Mouse (Mus musculus) neural tube, embryonic 12.5 days (tissue): Measurements from ENCODE around the gene Epb41l2. TPM values are rescaled to one million over a fixed set of nuclear protein-coding genes. Genes with fewer than 3 reads are reported as not detected.

Source experiments
- ATAC-seq: fragments of 200-750 bp; cut with Nextera tagmentation; 2 replicates; pipeline ENCODE4 v1.8.0; 2017; ENCODE audit warnings: low read depth, mild to moderate bottlenecking, moderate TSS enrichment, moderate library complexity; ENCODE audit not compliant: low FRiP score
- H3K27ac ChIP-seq: fragments of 300-500 bp; sonication (generic); 2 replicates; pipeline ENCODE4 v1.5.1; 2016
- H3K27me3 ChIP-seq: fragments of 300-500 bp; sonication (generic); replicated peaks from 2 replicates; pipeline ENCODE4 v1.6.1; 2016; ENCODE audit warnings: mild to moderate bottlenecking
- H3K36me3 ChIP-seq: fragments of 300-500 bp; sonication (generic); 2 replicates; pipeline ENCODE4 v1.6.1; 2016; ENCODE audit warnings: mild to moderate bottlenecking
- H3K4me1 ChIP-seq: fragments of 300-500 bp; sonication (generic); 2 replicates; pipeline ENCODE4 v1.6.1; 2016
- H3K4me2 ChIP-seq: fragments of 300-500 bp; sonication (generic); replicated peaks from 2 replicates; pipeline ENCODE4 v1.6.1; 2016; ENCODE audit warnings: mild to moderate bottlenecking
- H3K4me3 ChIP-seq: fragments of 300-500 bp; sonication (generic); 2 replicates; pipeline ENCODE4 v1.5.1; 2016
- H3K9ac ChIP-seq: fragments of 300-500 bp; sonication (generic); 2 replicates; pipeline ENCODE4 v1.6.1; 2016; ENCODE audit warnings: mild to moderate bottlenecking
- H3K9me3 ChIP-seq: fragments of 300-500 bp; sonication (generic); 2 replicates; pipeline ENCODE4 v1.6.1; 2016; ENCODE audit warnings: mild to moderate bottlenecking
- WGBS: fragments of 180-500 bp; shearing (Covaris S2); methylation state at CpG from one replicate; pipeline ENCODE4 v1.1.7; 2016; 5-methylcytosine and 5-hydroxymethylcytosine counted together
- polyA plus RNA-seq: library from polyadenylated mRNA; unstranded; fragments of >200 nt; fragmentation: Nextera tagmentation; extraction: Ambion mirVana; gene quantifications from 2 replicates; pipeline ENCODE4 v1.2.1, GENCODE M21; 2016

Epb41l2 gene
- polyA plus RNA-seq, 1 experiment from 2014 or later, result 40.2 TPM

- Histone ChIP-seq H3K4me1 (no peaks in the 10 kb centered on the region), H3K9ac (no peak overlapping the region), H3K27ac (no peak overlapping the region), H3K36me3 (no peaks in the 10 kb centered on the region), H3K4me2 (no peak overlapping the region), H3K27me3 (no peaks in the 10 kb centered on the region), H3K4me3 (no peak overlapping the region), H3K9me3 (no peaks in the 10 kb centered on the region)
- no peak for ATAC-seq
- 89% methylated on average over 8 of the region's 8 CpGs for WGBS
Measured at GRCm38 (mm10) chr10:25405551-25405950, 46.0 kb downstream of the Epb41l2 start.

GRCm38 (mm10) chr10:25406695-25407094 lies 47.1 kb downstream of the Epb41l2 start:
- Histone ChIP-seq H3K27ac (no peak overlapping the region), H3K4me2 (no peak overlapping the region), H3K9ac (no peak overlapping the region), H3K4me3 (no peak overlapping the region), H3K36me3 (no peaks in the 10 kb centered on the region), H3K27me3 (no peaks in the 10 kb centered on the region), H3K9me3 (no peaks in the 10 kb centered on the region), H3K4me1 (no peaks in the 10 kb centered on the region)
- no peak for ATAC-seq
- whole genome bisulfite sequencing, result 79% methylated on average over 5 of the region's 5 CpGs

- no peak overlapping the region for H3K27ac ChIP-seq
- H3K36me3 ChIP-seq, result no peaks in the 10 kb centered on the region
- H3K9ac ChIP-seq, result no peak overlapping the region
- H3K4me3 ChIP-seq, result no peak overlapping the region
- H3K27me3 ChIP-seq, result no peaks in the 10 kb centered on the region
- H3K4me1 ChIP-seq, result no peaks in the 10 kb centered on the region
- H3K9me3 ChIP-seq, result no peaks in the 10 kb centered on the region
- 86% methylated on average over 14 of the region's 14 CpGs for WGBS
- H3K4me2 ChIP-seq, result no peak overlapping the region
- ATAC-seq, result no peak
Measured at GRCm38 (mm10) chr10:25408136-25408650, 48.6 kb downstream of the Epb41l2 start.

GRCm38 (mm10) chr10:25411836-25412373 lies 52.3 kb downstream of the Epb41l2 start:
- Histone ChIP-seq H3K9me3 (no peaks in the 10 kb centered on the region), H3K9ac (no peak overlapping the region), H3K4me2 (no peak overlapping the region), H3K36me3 (no peaks in the 10 kb centered on the region), H3K4me3 (no peak overlapping the region), H3K27ac (no peak overlapping the region), H3K4me1 (no peaks in the 10 kb centered on the region), H3K27me3 (no peaks in the 10 kb centered on the region)
- no peak for ATAC-seq
- WGBS, result 75% methylated on average over 6 of the region's 6 CpGs

DNA sequence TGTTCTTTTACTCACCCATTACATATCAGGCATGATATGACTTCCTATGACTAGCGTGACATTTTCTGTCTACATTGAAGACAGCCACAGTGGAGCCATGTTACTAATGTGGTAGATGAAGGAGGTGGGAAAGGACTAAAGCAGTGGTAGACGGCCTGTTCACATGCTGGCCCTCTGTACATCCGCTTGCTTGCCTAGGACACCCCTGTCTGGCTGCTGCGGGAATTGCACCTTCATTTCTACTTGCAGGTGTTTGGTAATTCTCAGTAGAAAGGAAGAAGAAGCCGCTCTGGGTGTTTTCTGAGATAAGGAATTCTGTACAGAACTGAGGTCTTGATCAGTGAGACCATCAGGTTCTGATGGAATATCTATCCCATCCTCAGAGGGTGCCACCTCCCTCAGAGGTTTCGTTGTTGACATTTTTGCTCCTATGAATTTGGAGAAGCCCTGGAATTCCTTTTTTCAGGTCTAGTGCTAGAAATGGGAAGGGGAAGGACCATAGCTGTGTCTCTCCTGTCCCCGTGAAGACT lies 55.7 kb downstream of the Epb41l2 start:
- no peak overlapping the region for H3K4me2 ChIP-seq
- WGBS, result 85% methylated on average over 7 of the region's 7 CpGs
- no peaks in the 10 kb centered on the region for H3K36me3 ChIP-seq
- H3K27me3 ChIP-seq, result no peaks in the 10 kb centered on the region
- ATAC-seq, result no peak
- no peak overlapping the region for H3K4me3 ChIP-seq
- H3K27ac ChIP-seq, result no peak overlapping the region
- H3K9ac ChIP-seq, result no peak overlapping the region
- no peaks in the 10 kb centered on the region for H3K4me1 ChIP-seq
- H3K9me3 ChIP-seq, result no peaks in the 10 kb centered on the region

DNA sequence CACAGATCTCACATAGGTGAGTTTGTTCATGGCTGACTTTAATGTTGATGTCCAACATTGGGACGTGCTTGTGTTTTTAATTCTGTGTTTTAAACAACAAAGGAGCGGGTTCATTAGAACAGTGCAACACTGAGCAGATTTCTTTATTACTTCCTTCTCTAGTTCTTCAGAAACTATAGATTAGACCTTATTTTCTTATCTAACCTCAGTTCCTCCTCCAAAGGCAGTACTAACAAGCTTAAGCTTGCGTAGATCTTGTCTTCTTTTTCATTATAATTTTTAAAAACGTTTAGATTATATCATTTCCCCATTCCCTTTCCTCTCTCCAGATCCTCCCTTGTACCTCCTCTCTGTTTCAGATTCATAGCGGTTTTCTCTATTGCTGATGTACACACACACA lies 57.1 kb downstream of the Epb41l2 start:
- no peaks in the 10 kb centered on the region for H3K36me3 ChIP-seq
- no peaks in the 10 kb centered on the region for H3K27me3 ChIP-seq
- ATAC-seq, result no peak
- H3K4me3 ChIP-seq, result no peak overlapping the region
- no peak overlapping the region for H3K4me2 ChIP-seq
- H3K27ac ChIP-seq, result no peak overlapping the region
- no peaks in the 10 kb centered on the region for H3K4me1 ChIP-seq
- WGBS, result 90% methylated on average over 5 of the region's 5 CpGs
- H3K9ac ChIP-seq, result no peak overlapping the region
- no peaks in the 10 kb centered on the region for H3K9me3 ChIP-seq

DNA sequence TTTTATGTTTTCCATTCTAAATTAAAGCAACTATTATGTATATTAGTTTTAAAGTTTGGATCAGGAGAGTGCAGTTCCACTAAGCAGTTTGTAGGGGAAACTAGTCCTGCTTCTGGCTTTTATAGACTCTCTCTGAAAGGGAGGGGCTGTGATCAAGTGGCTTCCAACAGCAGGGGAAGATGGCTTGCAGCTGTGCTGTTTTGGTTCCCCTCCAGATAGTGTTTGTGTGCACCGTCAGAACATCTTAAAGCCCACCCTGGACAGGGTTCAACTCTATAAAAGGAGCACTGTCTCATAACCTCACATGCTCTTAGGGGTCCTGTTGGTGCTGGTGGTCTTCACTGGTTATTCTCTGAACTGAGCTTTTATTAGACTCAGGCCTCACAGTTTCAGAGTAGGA lies 66.5 kb downstream of the Epb41l2 start:
- no peaks in the 10 kb centered on the region for H3K9me3 ChIP-seq
- H3K27ac ChIP-seq, result no peak overlapping the region
- no peak for ATAC-seq
- no peak overlapping the region for H3K4me3 ChIP-seq
- 19% methylated on average over 1 of the region's 1 CpGs for WGBS
- H3K27me3 ChIP-seq, result no peaks in the 10 kb centered on the region
- H3K9ac ChIP-seq, result no peak overlapping the region
- no peaks in the 10 kb centered on the region for H3K36me3 ChIP-seq
- H3K4me2 ChIP-seq, result no peak overlapping the region
- H3K4me1 ChIP-seq, result 0 out of 2 replicates have a peak, but pooled peaks cover 7% of the 10 kb centered on the region

GRCm38 (mm10) chr10:25426814-25427213 lies 67.2 kb downstream of the Epb41l2 start:
- Histone ChIP-seq H3K4me2 (no peak overlapping the region), H3K27me3 (no peaks in the 10 kb centered on the region), H3K9me3 (no peaks in the 10 kb centered on the region), H3K9ac (no peak overlapping the region), H3K4me1 (0 out of 2 replicates have a peak, but pooled peaks cover 7% of the 10 kb centered on the region), H3K4me3 (no peak overlapping the region), H3K27ac (no peak overlapping the region), H3K36me3 (no peaks in the 10 kb centered on the region)
- 65% methylated on average over 4 of the region's 4 CpGs for WGBS
- no peak for ATAC-seq

- H3K4me3 ChIP-seq, result no peak overlapping the region
- H3K27ac ChIP-seq, result no peak overlapping the region
- 49% methylated on average over 7 of the region's 7 CpGs for WGBS
Measured at GRCm38 (mm10) chr10:25427523-25427922, 67.9 kb downstream of the Epb41l2 start.

DNA sequence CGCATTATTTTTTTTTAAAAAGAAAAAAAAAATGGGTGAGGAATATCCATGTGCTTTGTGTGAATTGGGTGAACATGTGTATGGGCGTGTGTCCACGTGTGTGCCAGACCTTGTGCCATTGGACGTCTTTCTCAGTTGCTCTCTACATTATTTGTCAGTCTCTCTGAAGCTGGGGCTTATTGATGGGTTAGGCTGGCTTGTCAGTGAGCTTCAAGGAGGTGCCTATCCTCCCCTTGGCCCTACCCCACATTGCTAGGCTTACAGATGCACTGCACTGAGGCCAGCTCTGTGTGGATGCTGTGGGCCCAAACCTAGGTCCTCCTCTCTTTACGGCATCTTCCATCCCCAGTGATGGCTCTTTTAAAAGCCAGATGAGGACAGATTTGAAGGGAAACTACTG lies 69.1 kb downstream of the Epb41l2 start:
- Histone ChIP-seq H3K4me3 (no peak overlapping the region), H3K9me3 (no peaks in the 10 kb centered on the region), H3K27me3 (no peaks in the 10 kb centered on the region), H3K4me1 (peaks cover 7% of the 10 kb centered on the region; the same call in 1 of the 2 replicates), H3K27ac (no peak overlapping the region), H3K4me2 (no peak overlapping the region), H3K9ac (no peak overlapping the region), H3K36me3 (no peaks in the 10 kb centered on the region)
- no peak for ATAC-seq
- 80% methylated on average over 5 of the region's 5 CpGs for WGBS

More at GRCm38 (mm10) chr10:25427523-25427922, 67.9 kb downstream of the Epb41l2 start:
- 0 out of 2 replicates have a peak, but pooled peaks cover 7% of the 10 kb centered on the region for H3K4me1 ChIP-seq
- no peaks in the 10 kb centered on the region for H3K9me3 ChIP-seq
- no peak overlapping the region for H3K9ac ChIP-seq
- H3K4me2 ChIP-seq, result no peak overlapping the region
- ATAC-seq, result no peak
- no peaks in the 10 kb centered on the region for H3K27me3 ChIP-seq
- H3K36me3 ChIP-seq, result no peaks in the 10 kb centered on the region

- ATAC-seq, result no peak
- H3K27me3 ChIP-seq, result no peaks in the 10 kb centered on the region
- no peak overlapping the region for H3K9ac ChIP-seq
- H3K4me3 ChIP-seq, result no peak overlapping the region
- no peaks in the 10 kb centered on the region for H3K9me3 ChIP-seq
- H3K4me1 ChIP-seq, result peaks cover 7% of the 10 kb centered on the region; the same call in 1 of the 2 replicates
- H3K27ac ChIP-seq, result no peak overlapping the region
- WGBS, result 90% methylated on average over 4 of the region's 4 CpGs
- H3K4me2 ChIP-seq, result no peak overlapping the region
- H3K36me3 ChIP-seq, result no peaks in the 10 kb centered on the region
Measured at GRCm38 (mm10) chr10:25429346-25429745, 69.7 kb downstream of the Epb41l2 start.

DNA sequence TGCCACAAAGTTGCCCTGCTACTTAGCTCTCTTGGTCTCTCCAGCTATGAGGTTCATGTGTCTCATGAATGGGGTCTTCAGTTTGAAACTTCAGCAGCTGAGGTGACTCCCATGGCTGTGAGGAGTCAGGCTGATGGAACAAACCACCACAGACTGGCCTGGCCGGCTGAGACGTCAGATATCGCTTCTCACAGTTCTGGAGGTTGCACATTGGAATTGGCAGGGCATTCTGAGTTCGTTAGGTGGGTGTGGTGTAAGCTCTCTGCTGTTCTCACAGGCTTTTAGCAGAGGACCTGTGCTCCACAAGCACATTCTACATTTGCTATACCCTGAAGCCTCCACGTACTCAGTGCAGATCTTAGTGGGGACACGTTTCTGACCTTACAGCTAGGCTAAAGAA lies 71.3 kb downstream of the Epb41l2 start:
- Histone ChIP-seq H3K36me3 (no peaks in the 10 kb centered on the region), H3K4me3 (no peak overlapping the region), H3K27me3 (no peaks in the 10 kb centered on the region), H3K4me1 (peaks cover 7% of the 10 kb centered on the region; the same call in 1 of the 2 replicates), H3K9ac (no peak overlapping the region), H3K27ac (no peak overlapping the region), H3K9me3 (no peaks in the 10 kb centered on the region), H3K4me2 (no peak overlapping the region)
- 65% methylated on average over 6 of the region's 6 CpGs for WGBS
- ATAC-seq, result no peak

GRCm38 (mm10) chr10:25432351-25432750 lies 72.8 kb downstream of the Epb41l2 start:
- Histone ChIP-seq H3K27ac (no peak overlapping the region), H3K27me3 (no peaks in the 10 kb centered on the region), H3K9me3 (no peaks in the 10 kb centered on the region), H3K4me3 (no peak overlapping the region), H3K4me1 (peaks cover 5% of the 10 kb centered on the region; the same call in 1 of the 2 replicates), H3K9ac (no peak overlapping the region), H3K4me2 (no peak overlapping the region), H3K36me3 (no peaks in the 10 kb centered on the region)
- ATAC-seq, result no peak
- 62% methylated on average over 10 of the region's 10 CpGs for WGBS
